Mouse (Mus musculus): ENCODE results near the gene Ror1.

GRCm38 (mm10) chr4:100369541-100370174 lies 274.1 kb downstream of the Ror1 start:
- TF ChIP-seq CTCF (IDR thresholded peaks at IDR 0.05; ENCODE audit: borderline replicate concordance, extremely low read depth, insufficient read depth, insufficient read length) (no peak), POLR2A (IDR thresholded peaks at IDR 0.05; ENCODE audit: borderline replicate concordance, extremely low read depth, insufficient read depth, insufficient read length, poor library complexity, severe bottlenecking) (no peak)

Data from brain, embryonic 14.5 days (tissue).